Mouse (Mus musculus): Measurements from ENCODE around the gene Pramel7.
"Not testable (repeated sequence)": the region's sequence is repeated elsewhere in the genome, so short reads cannot be mapped to it uniquely, and the experiment has no call there.

Gene Pramel7

DNA sequence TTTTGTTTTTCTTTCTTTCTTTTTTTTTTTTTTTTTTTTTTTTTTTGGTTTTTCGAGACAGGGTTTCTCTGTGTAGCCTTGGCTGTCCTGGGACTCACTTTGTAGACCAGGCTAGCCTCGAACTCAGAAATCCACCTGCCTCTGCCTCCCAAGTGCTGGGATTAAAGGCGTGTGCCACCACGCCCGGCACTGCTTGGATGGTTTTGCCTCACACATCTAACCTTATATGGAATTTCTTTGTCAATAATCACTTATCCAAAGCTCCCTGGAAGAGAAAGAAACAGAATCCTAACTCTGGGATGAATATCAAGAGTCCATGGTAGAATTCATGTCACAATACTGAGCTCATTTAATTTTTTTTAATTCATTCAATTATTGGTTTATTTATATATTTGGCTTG lies at the start of gene Pramel7:
Gene Pramel7, minus strand, starts transcription at position 101 of the 400 bp plus-strand sequence.
- DNase-seq: not testable (repeated sequence)

DNA sequence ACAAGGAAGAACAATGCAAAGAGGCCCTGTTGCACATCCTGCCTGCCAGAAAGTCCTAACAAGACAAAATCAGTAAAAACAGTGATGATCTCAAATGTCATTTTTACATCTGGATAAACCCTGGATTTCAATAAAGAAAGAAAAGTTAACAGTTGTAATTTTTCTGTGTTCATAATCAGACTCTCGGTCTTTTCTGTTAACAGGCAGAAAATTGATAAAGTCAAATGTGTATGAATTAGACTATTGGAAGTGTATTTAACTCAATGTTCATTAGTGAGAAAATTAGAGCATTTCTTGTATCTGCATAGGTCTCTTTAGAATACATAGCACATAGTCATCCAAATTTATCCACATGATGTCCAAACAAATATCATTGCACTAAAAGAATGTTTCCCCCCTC lies 48.5 kb upstream of the Pramel7 start, which contains the start of gene Olfr1128:
Gene Olfr1128, minus strand, starts transcription at position 101 of the 400 bp plus-strand sequence.
- no peak for DNase-seq

GRCm38 (mm10) chr2:87534826-87535225 lies 37.9 kb upstream of the Pramel7 start:
- no peak for DNase-seq

GRCm38 (mm10) chr2:87531496-87531895 lies 34.6 kb upstream of the Pramel7 start, which contains the start of gene Olfr153:
TSS of gene Olfr153 (plus strand) at chr2:87531796.
- no peak for DNase-seq

GRCm38 (mm10) chr2:87525899-87526616 lies 29.2 kb upstream of the Pramel7 start:
- DNase-seq: not testable (repeated sequence)

DNA sequence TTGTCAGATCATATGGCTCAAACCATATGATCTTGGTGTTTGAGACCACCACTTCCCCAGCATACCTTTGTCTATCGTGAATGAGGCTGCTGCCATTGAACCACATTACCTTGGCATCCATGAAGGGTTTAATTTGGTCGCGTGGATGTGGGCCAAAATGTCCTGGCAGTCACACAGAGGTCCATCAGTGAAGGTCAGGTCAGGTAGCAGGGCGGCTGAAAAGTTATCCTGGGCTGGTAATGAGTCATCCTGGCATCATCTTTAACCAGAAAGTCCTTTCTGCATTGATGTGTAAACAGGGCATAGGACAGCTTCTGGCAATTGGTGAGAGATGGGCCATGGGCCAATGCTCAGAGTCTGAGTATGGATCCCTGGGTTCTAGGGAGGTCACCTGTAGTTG lies 23.8 kb upstream of the Pramel7 start:
- no peak for DNase-seq

DNA sequence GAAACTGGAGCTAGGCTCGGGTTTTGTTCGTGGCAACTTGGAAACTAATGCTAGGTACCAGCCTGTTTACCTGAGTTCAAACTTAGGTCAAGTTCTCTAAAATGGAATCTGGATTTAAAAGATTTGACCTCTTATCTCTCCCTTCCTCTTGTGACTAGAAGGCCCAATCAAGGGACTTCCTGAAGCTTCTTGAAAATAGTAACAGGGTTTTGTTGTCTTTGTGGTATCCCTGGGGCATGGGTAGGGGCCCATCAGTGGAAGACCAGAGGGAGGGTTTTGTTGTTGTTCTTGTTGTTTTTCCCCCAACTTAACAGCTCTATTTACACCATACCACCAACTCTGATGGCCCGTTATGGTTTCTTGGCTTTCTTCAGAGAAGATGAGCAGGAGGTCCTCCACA lies 19.7 kb upstream of the Pramel7 start:
- DNase-seq: no peak

- DNase-seq: no peak
These were observed 18.7 kb upstream of the Pramel7 start for GRCm38 (mm10) chr2:87515457-87516060.

DNA sequence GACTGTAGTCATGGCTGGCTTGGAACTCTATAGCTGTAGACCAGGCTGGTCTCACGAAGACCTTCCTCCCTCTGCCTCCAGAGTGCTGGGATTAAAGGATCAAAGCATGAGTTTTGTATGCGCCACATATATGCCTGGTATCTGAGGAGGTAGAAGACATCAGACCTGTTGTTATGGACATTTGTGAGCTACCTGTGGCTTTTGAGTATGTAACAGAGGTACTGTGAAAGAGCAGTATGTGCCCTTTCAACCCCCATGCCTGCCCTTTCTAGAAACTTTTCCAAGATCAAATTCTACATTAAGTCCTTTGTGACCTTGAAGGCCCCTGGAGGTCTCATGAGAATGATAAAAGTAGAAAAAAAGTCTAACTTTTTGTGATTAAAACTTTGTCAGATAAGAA lies 18.2 kb upstream of the Pramel7 start:
- DNase-seq: no peak

DNA sequence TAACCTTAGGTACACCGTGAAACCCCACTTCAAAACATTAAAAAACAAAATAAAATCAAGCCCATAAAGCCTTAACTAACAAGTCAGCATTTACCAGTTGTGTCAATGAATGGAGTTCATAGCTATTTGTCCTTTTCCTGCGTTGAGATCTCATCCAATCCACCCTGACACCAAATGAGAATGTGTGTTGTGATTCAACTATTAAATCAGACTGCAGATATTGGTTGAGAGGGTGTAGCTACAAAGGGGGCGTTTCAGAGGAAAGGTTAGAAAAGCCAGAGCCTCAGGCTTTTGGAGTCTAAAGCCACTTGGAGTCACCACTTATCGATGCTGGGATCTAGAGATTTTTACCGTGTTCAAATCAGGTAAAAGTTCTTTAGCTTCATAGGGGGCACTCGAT lies 9.4 kb upstream of the Pramel7 start, which contains the start of gene Pramel6:
Gene Pramel6, plus strand, starts transcription at position 301 of the 400 bp plus-strand sequence.
- DNase-seq: no peak

DNA sequence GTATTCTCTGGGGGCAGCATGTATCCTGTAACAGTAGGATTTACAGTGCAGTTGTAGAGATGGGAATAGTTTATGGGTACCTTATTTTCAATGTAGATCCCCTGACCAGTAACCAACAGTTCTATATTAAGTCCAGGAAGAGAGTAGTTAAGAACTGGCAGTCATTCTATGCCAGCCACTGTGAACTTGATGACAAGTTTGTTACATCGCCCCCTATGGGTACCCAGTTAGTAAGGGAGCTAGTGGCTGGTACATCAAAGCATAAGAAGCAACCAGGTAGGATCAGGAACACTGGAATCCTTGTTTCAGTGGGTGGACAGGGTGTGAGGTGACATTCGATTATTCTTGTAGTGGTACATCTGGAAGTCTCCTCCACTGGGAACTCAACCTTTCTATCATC lies 14.6 kb downstream of the Pramel7 start:
- DNase-seq: no peak

GRCm38 (mm10) chr2:87481158-87481557 lies 15.7 kb downstream of the Pramel7 start:
- DNase-seq: no peak

DNA sequence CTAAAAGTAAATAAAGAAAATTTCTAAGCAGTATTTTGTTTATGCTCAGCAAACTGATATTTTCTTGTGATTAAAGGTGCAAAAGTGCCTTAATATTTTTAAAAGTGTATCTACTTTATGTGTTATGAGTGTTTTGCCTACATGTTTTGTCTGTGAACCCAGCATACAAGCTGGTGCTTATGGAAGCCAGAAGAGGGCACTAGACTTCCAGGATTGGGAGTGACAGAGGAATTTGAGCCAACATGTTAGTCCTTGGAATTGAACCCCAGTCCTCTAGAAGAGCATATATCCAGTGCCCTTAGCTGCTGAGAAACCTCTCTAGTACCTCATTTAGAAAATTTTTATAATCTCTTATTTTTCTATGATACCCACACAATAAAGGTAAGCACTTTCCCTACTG lies 16.7 kb downstream of the Pramel7 start:
- no peak for DNase-seq

- no peak for DNase-seq
These were observed 35.1 kb downstream of the Pramel7 start for GRCm38 (mm10) chr2:87461769-87462168.

- no peak for DNase-seq
These were observed 43.2 kb downstream of the Pramel7 start, which contains the start of gene Olfr1126 for GRCm38 (mm10) chr2:87453662-87454061. TSS of gene Olfr1126 (plus strand) at chr2:87453962.
